Mouse (Mus musculus): ENCODE data around the gene Sema5a. TPM values are rescaled to one million over a fixed set of nuclear protein-coding genes. Genes with fewer than 3 reads are reported as not detected.

The Sema5a gene
- polyA plus RNA-seq, 1 experiment from 2014 or later: 13.5 TPM

GRCm38 (mm10) chr15:32352995-32353394 is 108.4 kb downstream of the Sema5a start:
- H3K9me3 ChIP-seq (ENCODE audit: control insufficient read depth, low read length): no peaks in the 10 kb centered on the region
- ATAC-seq: no peak
- WGBS: 30% methylated on average over 8 of the region's 8 CpGs
- no peak overlapping the region for H3K4me3 ChIP-seq (replicated peaks; ENCODE audit: low read length)
- no peak overlapping the region for H3K27ac ChIP-seq (ENCODE audit: low read length)
- no peak overlapping the region for H3K9ac ChIP-seq (replicated peaks; ENCODE audit: low read depth, low read length)
- peaks cover 8% of the 10 kb centered on the region for H3K4me1 ChIP-seq (replicated peaks; ENCODE audit: control insufficient read depth, insufficient read depth, low read length)
- no peak overlapping the region for H3K4me2 ChIP-seq (ENCODE audit: low read length)
- H3K36me3 ChIP-seq (ENCODE audit: control insufficient read depth, insufficient read depth): no peaks in the 10 kb centered on the region
- H3K27me3 ChIP-seq (replicated peaks; ENCODE audit: control insufficient read depth, insufficient read depth, low read length): no peaks in the 10 kb centered on the region

GRCm38 (mm10) chr15:32353513-32353912 is 108.9 kb downstream of the Sema5a start:
- H3K36me3 ChIP-seq (ENCODE audit: control insufficient read depth, insufficient read depth): no peaks in the 10 kb centered on the region
- 25% methylated on average over 5 of the region's 5 CpGs for WGBS
- H3K9ac ChIP-seq (replicated peaks; ENCODE audit: low read depth, low read length): no peak overlapping the region
- H3K9me3 ChIP-seq (ENCODE audit: control insufficient read depth, low read length): no peaks in the 10 kb centered on the region
- no peak overlapping the region for H3K27ac ChIP-seq (ENCODE audit: low read length)
- H3K4me2 ChIP-seq (ENCODE audit: low read length): no peak overlapping the region
- no peak overlapping the region for H3K4me3 ChIP-seq (replicated peaks; ENCODE audit: low read length)
- no peaks in the 10 kb centered on the region for H3K27me3 ChIP-seq (replicated peaks; ENCODE audit: control insufficient read depth, insufficient read depth, low read length)
- no peak for ATAC-seq
- H3K4me1 ChIP-seq (replicated peaks; ENCODE audit: control insufficient read depth, insufficient read depth, low read length): peaks cover 8% of the 10 kb centered on the region

- Histone ChIP-seq H3K9me3 (ENCODE audit: control insufficient read depth, low read length) (no peaks in the 10 kb centered on the region), H3K4me1 (replicated peaks; ENCODE audit: control insufficient read depth, insufficient read depth, low read length) (peaks cover 8% of the 10 kb centered on the region), H3K36me3 (ENCODE audit: control insufficient read depth, insufficient read depth) (no peaks in the 10 kb centered on the region), H3K27ac (ENCODE audit: low read length) (no peak overlapping the region), H3K9ac (replicated peaks; ENCODE audit: low read depth, low read length) (no peak overlapping the region), H3K4me3 (replicated peaks; ENCODE audit: low read length) (no peak overlapping the region), H3K4me2 (ENCODE audit: low read length) (no peak overlapping the region), H3K27me3 (replicated peaks; ENCODE audit: control insufficient read depth, insufficient read depth, low read length) (no peaks in the 10 kb centered on the region)
- 93% methylated on average over 5 of the region's 5 CpGs for WGBS
- ATAC-seq: no peak
Observed at GRCm38 (mm10) chr15:32356805-32357204, 112.2 kb downstream of the Sema5a start.

- no peaks in the 10 kb centered on the region for H3K4me1 ChIP-seq (replicated peaks; ENCODE audit: control insufficient read depth, insufficient read depth, low read length)
- no peak overlapping the region for H3K27ac ChIP-seq (ENCODE audit: low read length)
- no peaks in the 10 kb centered on the region for H3K27me3 ChIP-seq (replicated peaks; ENCODE audit: control insufficient read depth, insufficient read depth, low read length)
- H3K9me3 ChIP-seq (ENCODE audit: control insufficient read depth, low read length): no peaks in the 10 kb centered on the region
- 72% methylated on average over 4 of the region's 4 CpGs for whole genome bisulfite sequencing
- no peak for ATAC-seq
- H3K4me2 ChIP-seq (ENCODE audit: low read length): no peak overlapping the region
- H3K9ac ChIP-seq (replicated peaks; ENCODE audit: low read depth, low read length): no peak overlapping the region
- no peaks in the 10 kb centered on the region for H3K36me3 ChIP-seq (ENCODE audit: control insufficient read depth, insufficient read depth)
- no peak overlapping the region for H3K4me3 ChIP-seq (replicated peaks; ENCODE audit: low read length)
Observed at GRCm38 (mm10) chr15:32367841-32368240, 123.2 kb downstream of the Sema5a start.

GRCm38 (mm10) chr15:32370914-32371313 is 126.3 kb downstream of the Sema5a start:
- H3K36me3 ChIP-seq (ENCODE audit: control insufficient read depth, insufficient read depth): no peaks in the 10 kb centered on the region
- no peak overlapping the region for H3K4me3 ChIP-seq (replicated peaks; ENCODE audit: low read length)
- H3K27ac ChIP-seq (ENCODE audit: low read length): no peak overlapping the region
- H3K27me3 ChIP-seq (replicated peaks; ENCODE audit: control insufficient read depth, insufficient read depth, low read length): no peaks in the 10 kb centered on the region
- H3K4me1 ChIP-seq (replicated peaks; ENCODE audit: control insufficient read depth, insufficient read depth, low read length): no peaks in the 10 kb centered on the region
- ATAC-seq: no peak
- H3K9me3 ChIP-seq (ENCODE audit: control insufficient read depth, low read length): no peaks in the 10 kb centered on the region
- H3K9ac ChIP-seq (replicated peaks; ENCODE audit: low read depth, low read length): no peak overlapping the region
- no peak overlapping the region for H3K4me2 ChIP-seq (ENCODE audit: low read length)
- WGBS: 92% methylated on average over 6 of the region's 6 CpGs

- Histone ChIP-seq H3K4me1 (replicated peaks; ENCODE audit: control insufficient read depth, insufficient read depth, low read length) (no peaks in the 10 kb centered on the region), H3K27me3 (replicated peaks; ENCODE audit: control insufficient read depth, insufficient read depth, low read length) (no peaks in the 10 kb centered on the region), H3K9ac (replicated peaks; ENCODE audit: low read depth, low read length) (no peak overlapping the region), H3K4me2 (ENCODE audit: low read length) (no peak overlapping the region), H3K27ac (ENCODE audit: low read length) (no peak overlapping the region), H3K9me3 (ENCODE audit: control insufficient read depth, low read length) (no peaks in the 10 kb centered on the region), H3K36me3 (ENCODE audit: control insufficient read depth, insufficient read depth) (no peaks in the 10 kb centered on the region), H3K4me3 (replicated peaks; ENCODE audit: low read length) (no peak overlapping the region)
- 70% methylated on average over 6 of the region's 6 CpGs for WGBS
- no peak for ATAC-seq
Observed at GRCm38 (mm10) chr15:32371385-32371784, 126.8 kb downstream of the Sema5a start.

GRCm38 (mm10) chr15:32376326-32376725 is 131.7 kb downstream of the Sema5a start:
- no peaks in the 10 kb centered on the region for H3K4me1 ChIP-seq (replicated peaks; ENCODE audit: control insufficient read depth, insufficient read depth, low read length)
- no peaks in the 10 kb centered on the region for H3K36me3 ChIP-seq (ENCODE audit: control insufficient read depth, insufficient read depth)
- H3K4me3 ChIP-seq (replicated peaks; ENCODE audit: low read length): no peak overlapping the region
- no peak overlapping the region for H3K9ac ChIP-seq (replicated peaks; ENCODE audit: low read depth, low read length)
- no peaks in the 10 kb centered on the region for H3K27me3 ChIP-seq (replicated peaks; ENCODE audit: control insufficient read depth, insufficient read depth, low read length)
- 70% methylated on average over 5 of the region's 5 CpGs for WGBS
- H3K9me3 ChIP-seq (ENCODE audit: control insufficient read depth, low read length): no peaks in the 10 kb centered on the region
- H3K27ac ChIP-seq (ENCODE audit: low read length): no peak overlapping the region
- no peak overlapping the region for H3K4me2 ChIP-seq (ENCODE audit: low read length)
- peak; percentile 78 for ATAC-seq

GRCm38 (mm10) chr15:32377781-32378180 is 133.2 kb downstream of the Sema5a start:
- no peaks in the 10 kb centered on the region for H3K4me1 ChIP-seq (replicated peaks; ENCODE audit: control insufficient read depth, insufficient read depth, low read length)
- H3K27me3 ChIP-seq (replicated peaks; ENCODE audit: control insufficient read depth, insufficient read depth, low read length): no peaks in the 10 kb centered on the region
- H3K27ac ChIP-seq (ENCODE audit: low read length): no peak overlapping the region
- no peaks in the 10 kb centered on the region for H3K9me3 ChIP-seq (ENCODE audit: control insufficient read depth, low read length)
- no peaks in the 10 kb centered on the region for H3K36me3 ChIP-seq (ENCODE audit: control insufficient read depth, insufficient read depth)
- WGBS: 95% methylated on average over 3 of the region's 3 CpGs
- no peak for ATAC-seq
- no peak overlapping the region for H3K9ac ChIP-seq (replicated peaks; ENCODE audit: low read depth, low read length)
- H3K4me2 ChIP-seq (ENCODE audit: low read length): no peak overlapping the region
- H3K4me3 ChIP-seq (replicated peaks; ENCODE audit: low read length): no peak overlapping the region

GRCm38 (mm10) chr15:32380311-32380710 is 135.7 kb downstream of the Sema5a start:
- H3K36me3 ChIP-seq (ENCODE audit: control insufficient read depth, insufficient read depth): no peaks in the 10 kb centered on the region
- 94% methylated on average over 3 of the region's 3 CpGs for WGBS
- ATAC-seq: no peak

GRCm38 (mm10) chr15:32382930-32383481 is 138.4 kb downstream of the Sema5a start:
- Histone ChIP-seq H3K27me3 (replicated peaks; ENCODE audit: control insufficient read depth, insufficient read depth, low read length) (no peaks in the 10 kb centered on the region), H3K27ac (ENCODE audit: low read length) (no peak overlapping the region), H3K9ac (replicated peaks; ENCODE audit: low read depth, low read length) (no peak overlapping the region), H3K9me3 (ENCODE audit: control insufficient read depth, low read length) (no peaks in the 10 kb centered on the region), H3K4me3 (replicated peaks; ENCODE audit: low read length) (no peak overlapping the region), H3K4me2 (ENCODE audit: low read length) (no peak overlapping the region), H3K36me3 (ENCODE audit: control insufficient read depth, insufficient read depth) (no peaks in the 10 kb centered on the region), H3K4me1 (replicated peaks; ENCODE audit: control insufficient read depth, insufficient read depth, low read length) (no peaks in the 10 kb centered on the region)
- WGBS: 95% methylated on average over 4 of the region's 4 CpGs
- no peak for ATAC-seq

More at GRCm38 (mm10) chr15:32380311-32380710, 135.7 kb downstream of the Sema5a start:
- Histone ChIP-seq H3K4me3 (replicated peaks; ENCODE audit: low read length) (no peak overlapping the region), H3K27me3 (replicated peaks; ENCODE audit: control insufficient read depth, insufficient read depth, low read length) (no peaks in the 10 kb centered on the region), H3K4me2 (ENCODE audit: low read length) (no peak overlapping the region), H3K9me3 (ENCODE audit: control insufficient read depth, low read length) (no peaks in the 10 kb centered on the region), H3K9ac (replicated peaks; ENCODE audit: low read depth, low read length) (no peak overlapping the region), H3K27ac (ENCODE audit: low read length) (no peak overlapping the region), H3K4me1 (replicated peaks; ENCODE audit: control insufficient read depth, insufficient read depth, low read length) (no peaks in the 10 kb centered on the region)
